Mouse (Mus musculus) erythroblast, embryonic 14.5 days (primary cell): ENCODE measurements at regions not wholly inside any gene's neighbourhood (a gene's known extent, or its start where the extent isn't known, plus 50 kb on each side); places are given as distances from the start of the nearest gene placed in this dataset.

Experiments
- GATA1 ChIP-seq: IDR thresholded peaks from 2 replicates; pipeline ENCODE4 v1.6.1; 2012; ENCODE audit warnings: low read length, inconsistent platforms, mixed read lengths
- TAL1 ChIP-seq: IDR thresholded peaks from 3 replicates; pipeline ENCODE4 v1.6.1; 2012; ENCODE audit warnings: low read length, inconsistent platforms, mixed read lengths

DNA sequence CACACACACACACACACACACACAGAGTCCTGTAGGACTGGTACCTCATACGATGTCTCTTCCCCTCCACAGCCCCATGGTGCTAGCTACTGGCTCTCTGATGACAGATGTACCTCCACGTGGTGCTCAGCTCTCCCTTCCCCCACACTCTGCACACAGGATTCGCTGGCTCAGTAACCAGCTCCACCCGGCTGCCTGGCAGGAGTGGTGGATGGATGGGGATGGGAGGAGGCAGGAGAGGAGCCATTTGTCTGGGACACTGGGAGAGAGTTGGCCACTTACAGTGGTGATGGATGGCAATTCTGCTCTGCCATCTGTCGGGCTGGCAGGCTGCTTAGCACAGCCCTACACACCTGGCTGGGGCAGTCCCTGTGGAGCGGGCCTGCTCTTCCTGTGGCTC is 174.7 kb upstream of the Grik3 start:
- TF ChIP-seq GATA1 (no peak), TAL1 (no peak)
